Mouse (Mus musculus) urinary bladder, postnatal 0 days (tissue): Measurements from ENCODE around the gene Ar. TPM values are rescaled to one million over a fixed set of nuclear protein-coding genes. Genes with fewer than 3 reads are reported as not detected.

Experiments
- polyA plus RNA-seq: library from polyadenylated mRNA; unstranded; fragments of >200 nt; fragmentation: Nextera tagmentation; extraction: Ambion mirVana; gene quantifications from 2 replicates; pipeline ENCODE4 v1.2.1, GENCODE M21; 2015

The Ar gene
- 0.66 and 1.0 TPM in 2 replicates for polyA plus RNA-seq

DNA sequence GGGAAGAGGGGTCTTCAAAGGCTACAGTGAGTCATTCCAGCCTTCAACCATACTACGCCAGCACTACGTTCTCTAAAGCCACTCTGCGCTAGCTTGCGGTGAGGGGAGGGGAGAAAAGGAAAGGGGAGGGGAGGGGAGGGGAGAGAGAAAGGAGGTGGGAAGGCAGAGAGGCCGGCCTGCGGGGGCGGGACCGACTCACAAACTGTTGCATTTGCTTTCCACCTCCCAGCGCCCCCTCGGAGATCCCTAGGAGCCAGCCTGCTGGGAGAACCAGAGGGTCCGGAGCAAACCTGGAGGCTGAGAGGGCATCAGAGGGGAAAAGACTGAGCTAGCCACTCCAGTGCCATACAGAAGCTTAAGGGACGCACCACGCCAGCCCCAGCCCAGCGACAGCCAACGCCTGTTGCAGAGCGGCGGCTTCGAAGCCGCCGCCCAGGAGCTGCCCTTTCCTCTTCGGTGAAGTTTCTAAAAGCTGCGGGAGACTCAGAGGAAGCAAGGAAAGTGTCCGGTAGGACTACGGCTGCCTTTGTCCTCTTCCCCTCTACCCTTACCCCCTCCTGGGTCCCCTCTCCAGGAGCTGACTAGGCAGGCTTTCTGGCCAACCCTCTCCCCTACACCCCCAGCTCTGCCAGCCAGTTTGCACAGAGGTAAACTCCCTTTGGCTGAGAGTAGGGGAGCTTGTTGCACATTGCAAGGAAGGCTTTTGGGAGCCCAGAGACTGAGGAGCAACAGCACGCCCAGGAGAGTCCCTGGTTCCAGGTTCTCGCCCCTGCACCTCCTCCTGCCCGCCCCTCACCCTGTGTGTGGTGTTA lies at the start of gene Ar:
Gene Ar, plus strand, starts transcription at position 239 of the 812 bp plus-strand sequence.

